In the genomic region with DNA sequence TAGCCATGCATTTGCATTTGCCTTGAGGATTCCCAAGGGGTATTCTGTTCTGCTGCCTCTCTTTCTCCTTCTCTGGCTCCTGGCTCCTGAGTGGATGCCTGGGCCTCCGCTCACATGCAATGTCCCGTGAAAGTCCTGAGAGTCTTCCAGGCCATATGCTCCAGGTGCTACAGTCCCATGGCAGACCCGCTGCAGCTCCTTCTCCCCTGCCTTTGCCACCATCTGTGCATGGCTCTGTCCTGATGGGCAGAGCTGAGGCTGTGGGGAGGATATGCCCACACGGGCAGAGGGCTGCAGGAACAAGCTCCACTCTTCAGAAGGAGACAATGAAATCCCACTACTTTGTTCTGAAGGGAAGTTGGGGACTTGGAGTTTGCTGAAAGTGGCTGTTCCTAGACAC, we compare ENCODE assay signal across 15 mouse cellular contexts.
DNase-seq lines count a peak whose midpoint lies in the region; ATAC-seq and TF ChIP-seq lines count a peak whose summit lies in the region.
"Had no signal": no experiment of that assay in that cellular context is flagged by ENCODE, and none has a peak within 500 bp of the region (broad histone marks: within the 10 kb centered on the region; RNA-seq: fewer than 3 reads in every experiment).

No protein-coding gene starts in this region.

- H3K4me1 ChIP-seq in forebrain, embryonic 14.5 days (ENCODE audit: control insufficient read depth, insufficient read depth, low read length), result peaks cover 10% of the 10 kb centered on the region; the same call in 1 of the 2 replicates
- no peaks in the 10 kb centered on the region; the same call in 1 of the 2 replicates for H3K4me1 ChIP-seq in forebrain, postnatal 0 days (ENCODE audit: insufficient read depth)
- H3K4me1 ChIP-seq in cerebellum, adult 2 months (ENCODE audit: control insufficient read depth, insufficient read depth, low read length), result peaks cover 41% of the 10 kb centered on the region
- H3K4me1 ChIP-seq in forebrain, embryonic 15.5 days, result peaks cover 20% of the 10 kb centered on the region
- H3K4me1 ChIP-seq: liver, embryonic 13.5 days; lung, embryonic 15.5 days had no signal

- no peak for TF ChIP-seq CTCF in forebrain, postnatal 0 days (IDR thresholded peaks at IDR 0.05; ENCODE audit: low read depth)
- TF ChIP-seq CTCF in cerebellum, adult 2 months (IDR thresholded peaks at IDR 0.05; ENCODE audit: borderline replicate concordance, insufficient read depth, low read depth, low read length), result no peak

- no peaks in the 10 kb centered on the region for H3K27me3 ChIP-seq in forebrain, embryonic 14.5 days (replicated peaks; ENCODE audit: control insufficient read depth, insufficient read depth, low read length)
- H3K27me3 ChIP-seq in forebrain, postnatal 0 days (ENCODE audit: insufficient read depth, low read length), result no peaks in the 10 kb centered on the region
- H3K27me3 ChIP-seq in cerebellum, adult 2 months (ENCODE audit: control insufficient read depth, insufficient read depth, low read length), result no peaks in the 10 kb centered on the region
- no peaks in the 10 kb centered on the region for H3K27me3 ChIP-seq in forebrain, embryonic 15.5 days
- H3K27me3 ChIP-seq: liver, embryonic 13.5 days; lung, embryonic 15.5 days had no signal

- no peak overlapping the region for H3K4me3 ChIP-seq in forebrain, embryonic 14.5 days (ENCODE audit: low read depth, low read length)
- no peak overlapping the region for H3K4me3 ChIP-seq in forebrain, postnatal 0 days (ENCODE audit: low read depth, low read length)
- no peak overlapping the region for H3K4me3 ChIP-seq in cerebellum, adult 2 months (replicated peaks; ENCODE audit: insufficient read depth, low read depth, low read length)
- H3K4me3 ChIP-seq in forebrain, embryonic 15.5 days, result no peak overlapping the region
- H3K4me3 ChIP-seq: liver, embryonic 13.5 days; lung, embryonic 15.5 days had no signal

- no peaks in the 10 kb centered on the region for H3K36me3 ChIP-seq in forebrain, embryonic 14.5 days (ENCODE audit: control insufficient read depth, insufficient read depth, low read length)
- H3K36me3 ChIP-seq in forebrain, postnatal 0 days (ENCODE audit: insufficient read depth), result no peaks in the 10 kb centered on the region
- H3K36me3 ChIP-seq in forebrain, embryonic 15.5 days, result no peaks in the 10 kb centered on the region
- H3K36me3 ChIP-seq: liver, embryonic 13.5 days; lung, embryonic 15.5 days had no signal

- no peak for TF ChIP-seq POLR2A in cerebellum, adult 2 months (IDR thresholded peaks at IDR 0.05; ENCODE audit: borderline replicate concordance, insufficient read depth, low read length)

- peak; percentile 33 for DNase-seq in forebrain, embryonic 14.5 days (ENCODE audit: low spot score)
- DNase-seq in forebrain, postnatal 0 days, result no peak
- peak; percentile 93 for DNase-seq in brain, adult 2 months (ENCODE audit: low read depth, low spot score)
- DNase-seq in cerebellum, adult 2 months, result peak; percentile 83 to 92
- DNase-seq in kidney, postnatal 14 days, result no peak
- no peak for DNase-seq in B cell, adult 2 months
- DNase-seq: adrenal gland, postnatal 14 days; gastrocnemius, postnatal 25 days; kidney, adult 8-10 months; liver, embryonic 13.5 days; thymus, postnatal 36 days had no signal

- H3K9me3 ChIP-seq in forebrain, embryonic 14.5 days (replicated peaks; ENCODE audit: control insufficient read depth, low read length), result no peaks in the 10 kb centered on the region
- H3K9me3 ChIP-seq in forebrain, postnatal 0 days (ENCODE audit: low read length), result no peaks in the 10 kb centered on the region
- H3K9me3 ChIP-seq in forebrain, embryonic 15.5 days, result no peaks in the 10 kb centered on the region
- H3K9me3 ChIP-seq: liver, embryonic 13.5 days; lung, embryonic 15.5 days had no signal

- ATAC-seq in forebrain, embryonic 14.5 days, result peak; percentile 55; the same call in 1 of the 2 replicates
- no peak for ATAC-seq in forebrain, postnatal 0 days
- 0 out of 2 replicates have a peak, but pooled peaks have one; percentile 46 for ATAC-seq in forebrain, embryonic 15.5 days (replicated peaks)

- H3K9ac ChIP-seq in forebrain, embryonic 14.5 days (ENCODE audit: low read length), result no peak overlapping the region
- no peak overlapping the region for H3K9ac ChIP-seq in forebrain, postnatal 0 days
- H3K9ac ChIP-seq in forebrain, embryonic 15.5 days (replicated peaks), result no peak overlapping the region
- H3K9ac ChIP-seq: liver, embryonic 13.5 days; lung, embryonic 15.5 days had no signal

- WGBS in forebrain, embryonic 14.5 days, result 66% methylated on average over 4 of the region's 4 CpGs
- 60% methylated on average over 4 of the region's 4 CpGs for WGBS in forebrain, postnatal 0 days
- WGBS in cerebellum, adult 2 months, result 14% methylated on average over 4 of the region's 4 CpGs
- WGBS in forebrain, embryonic 15.5 days, result 36% methylated on average over 4 of the region's 4 CpGs

- peak overlapping the region; percentile 10; the same call in 1 of the 2 replicates for H3K27ac ChIP-seq in forebrain, embryonic 14.5 days (ENCODE audit: low read depth, low read length)
- no peak overlapping the region for H3K27ac ChIP-seq in forebrain, postnatal 0 days (ENCODE audit: low read depth, low read length)
- H3K27ac ChIP-seq in cerebellum, adult 2 months (ENCODE audit: insufficient read depth, low read length), result peak overlapping the region; percentile 49; the same call in 1 of the 2 replicates
- H3K27ac ChIP-seq in forebrain, embryonic 15.5 days (replicated peaks), result peak overlapping the region; percentile 26; the same call in 1 of the 2 replicates
- H3K27ac ChIP-seq: liver, embryonic 13.5 days; lung, embryonic 15.5 days; macrophage had no signal

- H3K4me2 ChIP-seq in forebrain, embryonic 14.5 days (ENCODE audit: low read length), result no peak overlapping the region
- no peak overlapping the region for H3K4me2 ChIP-seq in forebrain, postnatal 0 days (ENCODE audit: low read depth)
- H3K4me2 ChIP-seq in forebrain, embryonic 15.5 days (replicated peaks), result no peak overlapping the region
- H3K4me2 ChIP-seq: liver, embryonic 13.5 days; lung, embryonic 15.5 days; midbrain, embryonic 11.5 days had no signal

Comparison
In these comparisons a context has a peak if more than half of its experiments do, and no peak if none do; other contexts are left out.
1. DNase-seq: peak in forebrain, embryonic 14.5 days (single experiment), brain, adult 2 months (single experiment) and cerebellum, adult 2 months (2 of 2); none in forebrain, postnatal 0 days (single experiment), kidney, postnatal 14 days (single experiment) and B cell, adult 2 months (0 of 2).